9 mouse cellular contexts compared by ENCODE assay signal in the genomic region with DNA sequence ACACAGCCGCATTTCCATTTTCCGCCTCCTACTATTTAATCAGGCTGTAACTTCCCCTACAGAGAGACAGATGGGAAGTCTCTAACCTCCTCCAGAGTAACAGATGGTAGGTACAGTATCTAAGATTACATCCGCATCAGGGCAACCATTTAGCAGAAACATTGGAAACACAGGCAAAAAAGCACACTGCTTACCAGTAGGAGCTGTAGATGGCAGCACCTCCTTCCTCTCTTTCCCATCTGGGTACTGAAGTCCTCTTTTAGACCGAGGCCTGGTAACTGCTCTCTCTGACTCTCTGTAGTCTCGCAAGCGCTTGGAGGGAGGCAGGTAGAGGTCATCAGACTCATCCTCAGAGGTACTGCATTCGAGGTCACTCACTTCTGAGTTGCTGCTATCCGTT. TPM values are rescaled to one million over a fixed set of nuclear protein-coding genes. Genes with fewer than 3 reads are reported as not detected.
DNase-seq lines count a peak whose midpoint lies in the region; ATAC-seq and TF ChIP-seq lines count a peak whose summit lies in the region.
"Had no signal": no experiment of that assay in that cellular context is flagged by ENCODE, and none has a peak within 500 bp of the region (broad histone marks: within the 10 kb centered on the region; RNA-seq: fewer than 3 reads in every experiment).

No protein-coding gene starts in this region.

- TF ChIP-seq CTCF in ES-Bruce4 (IDR thresholded peaks at IDR 0.05; ENCODE audit: low read depth, low read length), result no peak

- H3K4me1 ChIP-seq in ES-Bruce4 (ENCODE audit: control insufficient read depth, insufficient read depth, low read length), result no peaks in the 10 kb centered on the region
- no peaks in the 10 kb centered on the region for H3K4me1 ChIP-seq in kidney, embryonic 15.5 days
- no peaks in the 10 kb centered on the region for H3K4me1 ChIP-seq in liver, embryonic 11.5 days (replicated peaks; ENCODE audit: control insufficient read depth, insufficient read depth, low read length)
- no peaks in the 10 kb centered on the region for H3K4me1 ChIP-seq in heart, embryonic 12.5 days (replicated peaks)
- H3K4me1 ChIP-seq: embryonic facial prominence, embryonic 12.5 days; lung, embryonic 15.5 days had no signal

- 77% methylated on average over 8 of the region's 8 CpGs for WGBS in kidney, embryonic 15.5 days
- 88% methylated on average over 8 of the region's 8 CpGs for WGBS in liver, embryonic 11.5 days
- 79% methylated on average over 8 of the region's 8 CpGs for WGBS in heart, embryonic 12.5 days

- DNase-seq in 3T3-L1 (ENCODE audit: low read depth, low spot score), result peak; percentile 50
- no peak for DNase-seq in liver, embryonic 11.5 days (ENCODE audit: low spot score)
- peak; percentile 28 to 42 for DNase-seq in right cerebral cortex, postnatal 36 days (ENCODE audit: low spot score in 2 of 2)

- H3K27ac ChIP-seq in ES-Bruce4 (ENCODE audit: insufficient read depth, low read length), result peak overlapping the region; percentile 53
- no peak overlapping the region for H3K27ac ChIP-seq in kidney, embryonic 15.5 days
- H3K27ac ChIP-seq in liver, embryonic 11.5 days (ENCODE audit: low read depth, low read length), result no peak overlapping the region
- no peak overlapping the region for H3K27ac ChIP-seq in heart, embryonic 12.5 days (ENCODE audit: poor library complexity, severe bottlenecking)
- H3K27ac ChIP-seq: embryonic facial prominence, embryonic 12.5 days; lung, embryonic 15.5 days had no signal

- peaks cover 13% of the 10 kb centered on the region for H3K9me3 ChIP-seq in ES-Bruce4 (replicated peaks; ENCODE audit: control insufficient read depth, insufficient read depth, low read length, poor library complexity, severe bottlenecking)
- H3K9me3 ChIP-seq in kidney, embryonic 15.5 days (replicated peaks), result no peaks in the 10 kb centered on the region
- H3K9me3 ChIP-seq in liver, embryonic 11.5 days (ENCODE audit: control insufficient read depth, low read length), result no peaks in the 10 kb centered on the region
- no peaks in the 10 kb centered on the region for H3K9me3 ChIP-seq in heart, embryonic 12.5 days (replicated peaks)
- H3K9me3 ChIP-seq: embryonic facial prominence, embryonic 12.5 days; lung, embryonic 15.5 days had no signal

- TF ChIP-seq EP300 in ES-Bruce4 (IDR thresholded peaks at IDR 0.05; ENCODE audit: insufficient read depth, low read depth, low read length), result no peak

- H3K4me3 ChIP-seq in ES-Bruce4 (ENCODE audit: low read depth, low read length), result no peak overlapping the region
- H3K4me3 ChIP-seq in kidney, embryonic 15.5 days (replicated peaks), result no peak overlapping the region
- H3K4me3 ChIP-seq in liver, embryonic 11.5 days (ENCODE audit: low read depth, low read length), result no peak overlapping the region
- H3K4me3 ChIP-seq in heart, embryonic 12.5 days, result no peak overlapping the region
- H3K4me3 ChIP-seq: embryonic facial prominence, embryonic 12.5 days; lung, embryonic 15.5 days had no signal

- peak; percentile 83 for ATAC-seq in common myeloid progenitor, adult 5-6 weeks (replicated peaks; ENCODE audit: low read depth, poor library complexity, severe bottlenecking)
- peak; percentile 82 for ATAC-seq in kidney, embryonic 15.5 days (replicated peaks; ENCODE audit: low FRiP score)
- 0 out of 2 replicates have a peak, but pooled peaks have one; percentile 64 for ATAC-seq in liver, embryonic 11.5 days (replicated peaks; ENCODE audit: low FRiP score)
- ATAC-seq in heart, embryonic 12.5 days (ENCODE audit: insufficient number of reproducible peaks, low FRiP score), result no peak

- H3K36me3 ChIP-seq in ES-Bruce4 (ENCODE audit: control insufficient read depth, insufficient read depth, low read length, poor library complexity, severe bottlenecking), result peaks cover 82% of the 10 kb centered on the region
- peaks cover 75% of the 10 kb centered on the region for H3K36me3 ChIP-seq in kidney, embryonic 15.5 days
- H3K36me3 ChIP-seq in liver, embryonic 11.5 days (ENCODE audit: control insufficient read depth, insufficient read depth, low read length), result peaks cover 37% of the 10 kb centered on the region
- H3K36me3 ChIP-seq in heart, embryonic 12.5 days, result peaks cover 58% of the 10 kb centered on the region

- H3K27me3 ChIP-seq in ES-Bruce4 (ENCODE audit: control insufficient read depth, insufficient read depth, low read length, poor library complexity, severe bottlenecking), result no peaks in the 10 kb centered on the region
- no peaks in the 10 kb centered on the region for H3K27me3 ChIP-seq in kidney, embryonic 15.5 days
- no peaks in the 10 kb centered on the region for H3K27me3 ChIP-seq in liver, embryonic 11.5 days (replicated peaks; ENCODE audit: control insufficient read depth, insufficient read depth, low read length)
- H3K27me3 ChIP-seq in heart, embryonic 12.5 days (replicated peaks), result no peaks in the 10 kb centered on the region
- H3K27me3 ChIP-seq: embryonic facial prominence, embryonic 12.5 days; lung, embryonic 15.5 days had no signal

- H3K4me2 ChIP-seq in kidney, embryonic 15.5 days, result no peak overlapping the region
- H3K4me2 ChIP-seq in liver, embryonic 11.5 days, result no peak overlapping the region
- H3K4me2 ChIP-seq in heart, embryonic 12.5 days, result no peak overlapping the region
- H3K4me2 ChIP-seq: embryonic facial prominence, embryonic 12.5 days; lung, embryonic 15.5 days had no signal

- no peak overlapping the region for H3K9ac ChIP-seq in ES-Bruce4 (ENCODE audit: low read depth, poor library complexity, severe bottlenecking)
- H3K9ac ChIP-seq in kidney, embryonic 15.5 days, result no peak overlapping the region
- H3K9ac ChIP-seq in liver, embryonic 11.5 days (ENCODE audit: low read depth, low read length), result no peak overlapping the region
- H3K9ac ChIP-seq in heart, embryonic 12.5 days, result no peak overlapping the region
- H3K9ac ChIP-seq: embryonic facial prominence, embryonic 12.5 days; lung, embryonic 15.5 days had no signal

- no peak for TF ChIP-seq POLR2A in ES-Bruce4 (IDR thresholded peaks at IDR 0.05; ENCODE audit: insufficient read depth, low read length)

RNA-seq across cellular contexts. Expression of a gene that starts 10.4 kb away (rescaled TPM):
- 70.5 and 71.5 TPM in 2 replicates for polyA plus RNA-seq in ES-Bruce4 (2011; ENCODE audit: insufficient read depth, insufficient read length, low read depth, missing spikeins)
- total RNA-seq in common myeloid progenitor, adult 5-6 weeks (2017), result 39.4 and 69.4 TPM in 2 replicates
- polyA plus RNA-seq in kidney, embryonic 15.5 days (2015; fragmentation: Nextera tagmentation; extraction: Ambion mirVana), result 35.1 and 37.7 TPM in 2 replicates
- 47.6 and 48.8 TPM in 2 replicates for polyA plus RNA-seq in liver, embryonic 11.5 days (2014; fragmentation: Nextera tagmentation; extraction: Ambion mirVana)
- 26.5 and 26.8 TPM in 2 replicates for polyA plus RNA-seq in heart, embryonic 12.5 days (2016; fragmentation: Nextera tagmentation; extraction: Ambion mirVana)
